Mouse (Mus musculus): ENCODE measurements at regions not wholly inside any gene's neighbourhood (a gene's known extent, or its start where the extent isn't known, plus 50 kb on each side); places are given as distances from the start of the nearest gene placed in this dataset.
"Not testable (repeated sequence)": the region's sequence is repeated elsewhere in the genome, so short reads cannot be mapped to it uniquely, and the experiment has no call there.

GRCm38 (mm10) chr8:118209301-118209700 is 74.2 kb upstream of the Cdh13 start:
- not testable (repeated sequence) for ATAC-seq

DNA sequence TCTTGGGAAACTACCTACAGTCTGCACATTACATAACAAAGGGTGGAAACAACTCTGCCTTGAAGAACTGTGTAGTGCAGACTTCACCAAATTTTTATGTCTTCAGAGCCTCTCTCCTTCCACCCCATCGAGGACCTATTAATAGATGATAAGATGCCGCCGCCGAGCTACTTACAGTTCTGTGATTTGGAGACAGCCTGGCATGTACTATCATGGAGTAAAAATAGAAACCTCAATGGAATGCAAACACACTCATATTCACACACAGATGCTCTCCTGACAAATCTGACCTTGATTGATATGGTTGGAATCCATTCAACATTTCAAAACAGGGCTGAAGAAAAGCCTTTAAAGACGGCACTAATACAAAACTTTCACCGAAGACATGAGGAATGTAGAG is 92.7 kb upstream of the Cdh13 start:
- no peak for ATAC-seq

DNA sequence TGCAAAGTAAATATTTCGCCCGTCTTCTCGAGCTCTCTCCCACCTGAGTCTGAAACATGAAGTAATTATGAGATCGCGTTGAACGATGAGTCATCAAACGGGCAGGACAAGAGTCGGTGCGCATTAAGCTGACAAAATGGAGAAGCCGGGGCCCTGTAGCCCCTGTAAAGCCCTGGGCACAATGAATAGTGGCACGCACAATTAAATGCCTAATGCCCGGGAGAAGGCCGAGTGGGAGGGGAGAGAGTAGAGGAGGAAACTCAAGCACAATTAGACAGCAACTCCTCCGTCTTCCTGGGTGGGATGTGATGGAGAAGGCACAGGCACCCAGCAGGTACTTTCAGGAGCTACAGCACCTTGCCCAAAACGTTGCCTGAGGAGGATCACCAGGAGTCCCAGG is 94.3 kb upstream of the Cdh13 start:
- ATAC-seq, result no peak

- no peak for ATAC-seq
These were observed 114.5 kb upstream of the Cdh13 start for GRCm38 (mm10) chr8:118169001-118169413.

GRCm38 (mm10) chr8:118162171-118162570 is 121.4 kb upstream of the Cdh13 start:
- no peak for ATAC-seq

DNA sequence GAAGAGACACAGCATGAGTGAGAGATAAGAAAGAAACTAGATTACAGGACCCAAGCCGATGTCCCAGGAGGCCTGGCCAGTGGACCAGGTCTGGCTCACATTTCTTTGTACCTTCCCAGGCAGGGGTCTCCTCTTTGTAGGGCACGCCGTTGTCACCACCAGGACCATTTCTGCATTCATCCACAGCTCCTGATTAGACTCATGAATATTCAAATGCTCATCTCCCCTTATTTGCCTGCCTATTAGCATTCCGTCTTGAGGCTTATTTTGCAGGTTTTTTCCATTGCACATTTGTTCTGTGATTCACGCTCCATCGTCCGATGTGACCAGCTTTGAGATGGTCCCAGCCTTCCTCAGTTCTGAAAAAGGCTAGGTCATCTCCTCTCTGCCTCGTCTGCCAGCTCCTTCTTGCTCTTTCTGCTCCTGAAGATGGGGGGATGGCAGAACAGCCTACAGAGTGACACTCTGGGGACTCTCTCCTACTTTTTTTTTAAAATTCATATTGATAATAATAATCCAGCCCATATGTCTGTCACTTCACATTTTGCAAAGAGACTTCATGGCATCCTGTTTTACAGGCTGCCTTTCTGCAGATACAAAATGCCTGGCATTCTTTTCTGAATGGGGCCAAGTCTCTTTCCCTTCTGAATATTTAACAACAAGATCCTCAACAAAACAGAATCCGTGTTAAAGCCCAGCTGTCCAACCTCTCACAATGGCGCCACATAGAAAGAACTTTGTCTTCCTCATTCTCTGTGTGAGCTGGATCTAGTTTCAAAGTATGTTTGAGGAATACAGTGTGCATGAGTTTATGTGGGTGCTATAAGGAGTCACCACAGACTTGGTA is 136.0 kb upstream of the Cdh13 start:
- ATAC-seq, result no peak

- no peak for ATAC-seq
These were observed 139.0 kb upstream of the Cdh13 start for GRCm38 (mm10) chr8:118144546-118144945.

GRCm38 (mm10) chr8:118142311-118142710 is 141.2 kb upstream of the Cdh13 start:
- ATAC-seq, result no peak

GRCm38 (mm10) chr8:118139928-118140327 is 143.6 kb upstream of the Cdh13 start:
- ATAC-seq, result no peak

- ATAC-seq, result no peak
These were observed 145.7 kb upstream of the Cdh13 start for GRCm38 (mm10) chr8:118137846-118138245.

DNA sequence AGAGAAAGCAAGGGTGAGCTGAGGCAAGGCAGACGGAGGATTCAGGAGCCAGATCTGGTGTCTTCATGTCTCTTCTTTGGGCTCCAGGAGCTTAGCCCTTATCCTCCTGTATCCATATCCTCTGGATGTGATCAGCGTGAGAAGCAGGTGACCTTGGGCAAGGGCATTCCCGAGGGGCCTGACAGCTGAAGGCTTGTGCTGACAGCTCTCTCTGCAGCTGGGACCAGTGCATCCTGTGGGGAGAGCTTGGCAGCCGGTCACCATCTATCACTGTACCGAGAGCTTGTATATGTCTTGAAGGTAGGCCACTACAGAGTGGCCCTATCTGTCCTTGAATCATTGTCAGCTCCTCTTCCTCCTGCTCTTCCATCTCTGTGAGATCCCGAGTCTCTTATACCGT is 158.5 kb upstream of the Cdh13 start:
- ATAC-seq, result no peak

- ATAC-seq, result no peak
These were observed 169.3 kb upstream of the Cdh13 start for GRCm38 (mm10) chr8:118114253-118114652.

DNA sequence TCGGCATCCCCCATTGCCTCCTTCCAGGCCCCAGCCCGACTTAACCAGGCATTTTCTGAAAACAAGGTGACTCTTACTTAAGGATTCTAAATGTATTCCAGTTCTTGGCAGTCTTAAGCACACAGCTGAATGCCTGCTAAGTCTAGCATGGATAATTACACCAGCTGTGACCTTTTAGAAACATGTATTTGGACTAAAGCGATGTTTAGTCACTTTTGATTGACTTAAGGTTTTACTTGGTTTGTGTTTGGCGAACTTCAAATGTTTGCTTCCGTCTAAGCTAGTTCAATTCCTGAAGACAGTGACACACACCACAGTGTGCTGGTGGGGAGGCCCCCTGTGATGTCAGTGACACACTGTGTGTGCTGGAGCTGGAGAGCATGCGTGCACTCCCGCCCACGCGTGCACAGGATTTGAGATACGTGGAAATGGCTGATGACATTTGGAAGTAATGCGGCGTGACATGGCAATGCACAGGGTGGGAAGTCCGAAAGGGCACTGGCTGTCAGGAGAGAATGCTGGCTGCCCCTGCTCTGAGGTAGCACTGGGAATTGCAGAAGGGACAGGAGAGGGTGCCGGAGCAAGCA is 179.0 kb upstream of the Cdh13 start:
- no peak for ATAC-seq

- no peak for ATAC-seq
These were observed 182.2 kb upstream of the Cdh13 start for GRCm38 (mm10) chr8:118101346-118101745.

GRCm38 (mm10) chr8:118062736-118063135 is 220.8 kb upstream of the Cdh13 start:
- no peak for ATAC-seq

GRCm38 (mm10) chr8:118056781-118057180 is 226.8 kb upstream of the Cdh13 start:
- ATAC-seq, result no peak

- no peak for ATAC-seq
These were observed 228.0 kb upstream of the Cdh13 start for GRCm38 (mm10) chr8:118055536-118055935.

GRCm38 (mm10) chr8:118050386-118050785 is 233.1 kb upstream of the Cdh13 start:
- no peak for ATAC-seq

DNA sequence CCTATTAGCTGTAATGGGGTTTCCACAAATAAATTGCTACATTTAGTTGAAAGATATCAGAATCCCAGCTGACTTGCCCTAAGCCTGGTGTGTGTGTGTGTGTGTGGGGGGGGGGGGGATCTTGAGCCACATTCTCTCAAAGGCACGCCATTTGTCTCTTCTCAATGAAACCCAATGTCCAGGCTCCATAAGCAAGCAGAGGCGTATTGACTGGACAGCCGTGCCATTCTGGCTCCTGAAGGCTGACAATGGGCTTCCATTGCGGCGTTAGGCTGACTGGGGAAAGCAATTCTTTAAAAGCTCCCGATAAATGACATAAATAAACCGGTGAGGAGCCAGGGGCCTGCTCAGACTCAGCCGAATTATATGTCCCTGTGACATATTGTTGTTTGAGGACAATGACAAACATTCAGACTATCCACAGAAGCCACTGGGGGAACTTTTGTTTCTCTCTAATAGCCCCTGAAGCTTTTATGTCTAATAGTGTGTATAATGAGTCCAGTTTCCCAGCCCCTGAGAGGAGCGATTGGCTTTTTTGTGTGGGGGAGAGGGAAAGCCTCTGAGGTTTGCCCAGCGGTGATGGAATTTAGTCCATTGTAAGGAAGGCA is 240.6 kb upstream of the Mphosph6 start:
- ATAC-seq, result no peak

GRCm38 (mm10) chr8:118041253-118041652 is 239.5 kb upstream of the Mphosph6 start:
- no peak for ATAC-seq

- ATAC-seq, result no peak
These were observed 236.1 kb upstream of the Mphosph6 start for GRCm38 (mm10) chr8:118037801-118038200.

GRCm38 (mm10) chr8:118034051-118034450 is 232.3 kb upstream of the Mphosph6 start:
- no peak for ATAC-seq

GRCm38 (mm10) chr8:118031406-118031805 is 229.7 kb upstream of the Mphosph6 start:
- ATAC-seq, result no peak
